Mouse (Mus musculus) T-cell, adult 2 months (primary cell): ENCODE results near the gene Ak6.
A peak's percentile ranks its signal among the peaks of the same experiment; 100 is the strongest.

Source experiments
- DNase-seq: peaks from one replicate; pipeline ENCODE4 v3.0.0; 2022; ENCODE audit warnings: low spot score

The Ak6 gene

GRCm38 (mm10) chr13:100669291-100670022 is 18.7 kb downstream of the Ak6 start, which contains the start of gene Ccdc125:
Ccdc125 (plus strand) TSS chr13:100669717.
- peak; percentile 44 for DNase-seq

- peak; percentile 13 for DNase-seq
Measured at GRCm38 (mm10) chr13:100670181-100670741, 19.5 kb downstream of the Ak6 start.

- no peak for DNase-seq
Measured at GRCm38 (mm10) chr13:100675936-100676635, 25.3 kb downstream of the Ak6 start.

GRCm38 (mm10) chr13:100681615-100682014 is 30.8 kb downstream of the Ak6 start:
- DNase-seq: no peak

- no peak for DNase-seq
Measured at GRCm38 (mm10) chr13:100682837-100683236, 32.1 kb downstream of the Ak6 start.

- no peak for DNase-seq
Measured at GRCm38 (mm10) chr13:100684355-100684754, 33.6 kb downstream of the Ak6 start.

GRCm38 (mm10) chr13:100687513-100687912 is 36.7 kb downstream of the Ak6 start:
- DNase-seq: no peak

GRCm38 (mm10) chr13:100697541-100697940 is 46.8 kb downstream of the Ak6 start:
- DNase-seq: no peak

GRCm38 (mm10) chr13:100698866-100699265 is 48.1 kb downstream of the Ak6 start:
- DNase-seq: no peak

- no peak for DNase-seq
Measured at GRCm38 (mm10) chr13:100703468-100703867, 52.7 kb downstream of the Ak6 start.

GRCm38 (mm10) chr13:100706206-100706605 is 55.4 kb downstream of the Ak6 start:
- DNase-seq: no peak

GRCm38 (mm10) chr13:100715467-100715866 is 64.7 kb downstream of the Ak6 start:
- no peak for DNase-seq
